Mouse (Mus musculus) neural tube, embryonic 14.5 days (tissue): ENCODE results near the gene 4933414I15Rik. TPM values are rescaled to one million over a fixed set of nuclear protein-coding genes. Genes with fewer than 3 reads are reported as not detected.
A peak's percentile ranks its signal among the peaks of the same experiment; 100 is the strongest.

Experiments used
- ATAC-seq: fragments of 200-750 bp; cut with Nextera tagmentation; 2 replicates; pipeline ENCODE4 v1.8.0; 2017; ENCODE audit warnings: low read depth, mild to moderate bottlenecking, moderate TSS enrichment, moderate library complexity
- H3K27ac ChIP-seq: fragments of 300-500 bp; sonication (generic); 2 replicates; pipeline ENCODE4 v1.5.1; 2014; ENCODE audit warnings: low read depth, mild to moderate bottlenecking, control low read depth, low read length, moderate library complexity, mixed read lengths
- H3K27me3 ChIP-seq: fragments of 300-500 bp; sonication (generic); 2 replicates; pipeline ENCODE4 v1.6.1; 2014; ENCODE audit warnings: low read length; ENCODE audit not compliant: control insufficient read depth, insufficient read depth
- H3K36me3 ChIP-seq: fragments of 300-500 bp; sonication (generic); 2 replicates; pipeline ENCODE4 v1.6.1; 2014; ENCODE audit warnings: low read length, mixed read lengths; ENCODE audit not compliant: control insufficient read depth, insufficient read depth
- H3K4me1 ChIP-seq: fragments of 300-500 bp; sonication (generic); 2 replicates; pipeline ENCODE4 v1.6.1; 2014; ENCODE audit warnings: low read length; ENCODE audit not compliant: control insufficient read depth, insufficient read depth
- H3K4me2 ChIP-seq: fragments of 300-500 bp; sonication (generic); 2 replicates; pipeline ENCODE4 v1.6.1; 2014; ENCODE audit warnings: mild to moderate bottlenecking, low read depth, low read length, control low read depth
- H3K4me3 ChIP-seq: fragments of 300-500 bp; sonication (generic); 2 replicates; pipeline ENCODE4 v1.5.1; 2014; ENCODE audit warnings: low read depth, low read length, control low read depth, mixed read lengths
- H3K9ac ChIP-seq: fragments of 300-500 bp; sonication (generic); replicated peaks from 2 replicates; pipeline ENCODE4 v1.6.1; 2014; ENCODE audit warnings: low read depth, mild to moderate bottlenecking, control low read depth, low read length, mixed read lengths
- H3K9me3 ChIP-seq: fragments of 300-500 bp; sonication (generic); 2 replicates; pipeline ENCODE4 v1.6.1; 2016; ENCODE audit warnings: low read length; ENCODE audit not compliant: control insufficient read depth
- WGBS: fragments of 180-500 bp; shearing (Covaris S2); extraction: QIAGEN DNeasy Blood & Tissue Kit; methylation state at CpG from one replicate; pipeline ENCODE4 v1.1.7; 2014; 5-methylcytosine and 5-hydroxymethylcytosine counted together
- polyA plus RNA-seq: library from polyadenylated mRNA; unstranded; fragments of >200 nt; fragmentation: Nextera tagmentation; extraction: Ambion mirVana; gene quantifications from 2 replicates; pipeline ENCODE4 v1.2.1, GENCODE M21; 2014

The 4933414I15Rik gene
- polyA plus RNA-seq, 1 experiment from 2014 or later, result not detected

DNA sequence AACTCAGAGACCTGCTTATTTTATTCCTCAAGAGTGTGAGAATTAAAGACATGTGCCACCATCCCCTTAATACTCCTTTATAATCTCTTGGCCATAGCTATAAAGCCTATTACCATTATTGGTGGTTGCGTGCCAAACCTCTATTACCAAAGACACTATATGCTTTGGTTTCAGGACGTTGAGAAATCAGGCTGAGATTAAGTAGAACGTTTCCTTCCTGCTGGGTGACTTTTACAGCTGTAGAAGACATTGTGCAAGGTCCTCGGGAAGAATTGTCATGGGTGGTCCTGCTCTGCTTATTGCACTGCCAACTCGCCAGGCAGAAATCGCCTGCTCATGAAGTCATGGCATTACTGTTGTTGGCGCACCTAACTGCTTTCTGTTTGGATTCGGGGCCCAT, 5.1 kb downstream of the 4933414I15Rik start:
- no peak overlapping the region for H3K4me2 ChIP-seq
- H3K27ac ChIP-seq, result no peak overlapping the region
- no peaks in the 10 kb centered on the region for H3K36me3 ChIP-seq
- H3K9me3 ChIP-seq, result no peaks in the 10 kb centered on the region
- no peaks in the 10 kb centered on the region for H3K4me1 ChIP-seq
- no peak overlapping the region for H3K4me3 ChIP-seq
- H3K9ac ChIP-seq, result no peak overlapping the region
- 81% methylated on average over 8 of the region's 8 CpGs for WGBS
- no peak for ATAC-seq
- H3K27me3 ChIP-seq, result no peaks in the 10 kb centered on the region

DNA sequence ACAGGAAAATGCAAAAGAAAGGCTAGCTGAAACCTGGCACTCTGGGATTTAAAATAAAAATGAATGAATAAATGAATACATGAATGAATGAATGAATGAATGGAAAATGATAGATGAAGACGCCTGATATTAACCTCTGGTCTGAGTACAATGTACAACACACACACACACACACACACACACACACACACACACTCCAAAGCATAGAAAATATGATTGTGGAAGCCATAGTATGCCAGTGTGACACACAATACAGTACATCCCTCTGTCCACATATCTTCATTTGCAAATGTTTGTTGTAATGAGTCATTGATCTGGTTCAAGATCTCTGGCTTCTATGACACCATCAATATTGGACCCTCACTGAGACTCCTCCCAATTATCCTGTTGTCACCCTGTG, 11.5 kb downstream of the 4933414I15Rik start:
- no peak overlapping the region for H3K4me3 ChIP-seq
- ATAC-seq, result peak; percentile 15; the same call in 1 of the 2 replicates
- no peak overlapping the region for H3K9ac ChIP-seq
- H3K27ac ChIP-seq, result no peak overlapping the region; the same call in 1 of the 2 replicates
- H3K4me2 ChIP-seq, result peak overlapping the region; percentile 95
- H3K4me1 ChIP-seq, result 0 out of 2 replicates have a peak, but pooled peaks cover 5% of the 10 kb centered on the region
- H3K27me3 ChIP-seq, result no peaks in the 10 kb centered on the region
- 87% methylated on average over 1 of the region's 1 CpGs for WGBS
- H3K9me3 ChIP-seq, result no peaks in the 10 kb centered on the region
- no peaks in the 10 kb centered on the region for H3K36me3 ChIP-seq

DNA sequence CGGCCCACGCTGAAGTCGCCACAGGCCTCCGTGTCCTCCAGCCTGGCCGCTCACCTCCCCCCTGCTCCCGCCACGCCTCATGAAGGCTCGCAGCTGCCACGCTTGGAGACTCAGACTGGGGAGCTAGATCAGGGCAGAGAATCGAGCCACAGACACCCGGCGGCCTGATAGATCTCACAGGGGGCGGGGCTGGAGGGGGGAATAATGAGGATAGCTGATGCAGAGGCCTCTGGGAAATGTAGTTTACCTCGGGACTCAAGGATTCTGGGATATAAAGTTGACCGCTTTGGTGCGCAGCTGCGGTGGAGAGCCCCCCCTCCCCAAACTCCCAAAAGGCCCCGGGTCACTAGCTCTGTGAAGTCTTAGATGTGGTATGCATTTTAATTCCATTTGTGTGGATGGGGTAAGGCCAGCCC, 12.1 kb downstream of the 4933414I15Rik start, which contains the start of gene Zfp354b:
Zfp354b (minus strand) TSS at position 183 of the 416 bp plus-strand sequence.
- Histone ChIP-seq H3K9ac (peak within 1 kb of the TSS; percentile 72), H3K36me3 (no peaks in the 10 kb centered on the region), H3K27ac (peak within 1 kb of the TSS; percentile 83), H3K27me3 (no peaks in the 10 kb centered on the region), H3K4me1 (0 out of 2 replicates have a peak, but pooled peaks cover 5% of the 10 kb centered on the region), H3K9me3 (no peaks in the 10 kb centered on the region), H3K4me3 (peak within 1 kb of the TSS; percentile 62), H3K4me2 (peak within 1 kb of the TSS; percentile 95)
- 1% methylated on average over 18 of the region's 18 CpGs for WGBS
- ATAC-seq, result peak; percentile 97

DNA sequence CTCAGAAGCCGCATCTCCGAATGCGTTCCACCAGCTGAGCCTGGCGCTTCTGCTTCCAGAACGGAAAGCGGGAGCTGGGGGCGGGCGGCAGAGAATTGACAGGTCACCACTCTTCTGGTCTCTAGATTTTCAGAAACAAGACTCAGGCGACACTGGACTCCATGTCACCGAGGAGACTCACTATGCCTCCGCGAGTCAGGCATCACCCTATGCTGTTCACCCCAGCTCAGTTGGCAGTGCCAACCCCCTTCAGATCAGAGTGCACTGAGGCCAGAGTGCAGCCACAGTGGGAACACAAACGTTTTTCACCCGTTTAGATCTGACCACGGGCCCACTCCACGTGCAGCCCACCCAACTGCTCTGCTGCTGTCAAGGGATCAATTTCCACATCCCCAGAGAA, 12.5 kb downstream of the 4933414I15Rik start:
- Histone ChIP-seq H3K27me3 (no peaks in the 10 kb centered on the region), H3K27ac (peak overlapping the region; percentile 83), H3K9ac (peak overlapping the region; percentile 72), H3K36me3 (no peaks in the 10 kb centered on the region), H3K4me2 (peak overlapping the region; percentile 95), H3K4me1 (0 out of 2 replicates have a peak, but pooled peaks cover 5% of the 10 kb centered on the region), H3K9me3 (no peaks in the 10 kb centered on the region), H3K4me3 (peak overlapping the region; percentile 62)
- 1% methylated on average over 16 of the region's 16 CpGs for WGBS
- ATAC-seq, result peak; percentile 81

DNA sequence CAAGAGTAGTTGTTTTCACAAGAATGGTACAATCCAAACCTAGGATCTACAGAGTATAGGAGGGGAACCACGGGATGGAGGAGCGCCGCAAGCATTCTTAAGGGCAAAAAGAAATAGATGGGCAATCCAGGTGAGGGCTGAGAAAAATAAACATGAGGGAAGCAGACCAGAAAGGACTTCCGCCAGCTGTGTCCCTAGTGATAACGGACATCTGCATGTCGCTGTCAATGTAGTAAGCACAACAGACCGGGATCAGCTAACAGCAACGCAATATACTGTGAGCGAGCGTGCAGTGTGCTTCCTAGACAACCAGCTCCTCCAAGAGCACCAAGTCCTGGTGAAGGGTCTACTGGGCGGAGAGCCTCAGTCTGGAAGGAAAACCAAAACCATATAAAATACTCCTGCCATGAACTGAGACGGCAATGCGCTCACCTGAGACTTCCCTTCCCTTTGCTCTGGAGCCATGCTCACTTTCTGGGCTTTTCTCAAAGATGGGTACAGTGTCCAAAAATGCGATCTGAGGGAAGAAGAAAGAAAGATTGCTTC, 13.0 kb downstream of the 4933414I15Rik start:
- ATAC-seq, result no peak

DNA sequence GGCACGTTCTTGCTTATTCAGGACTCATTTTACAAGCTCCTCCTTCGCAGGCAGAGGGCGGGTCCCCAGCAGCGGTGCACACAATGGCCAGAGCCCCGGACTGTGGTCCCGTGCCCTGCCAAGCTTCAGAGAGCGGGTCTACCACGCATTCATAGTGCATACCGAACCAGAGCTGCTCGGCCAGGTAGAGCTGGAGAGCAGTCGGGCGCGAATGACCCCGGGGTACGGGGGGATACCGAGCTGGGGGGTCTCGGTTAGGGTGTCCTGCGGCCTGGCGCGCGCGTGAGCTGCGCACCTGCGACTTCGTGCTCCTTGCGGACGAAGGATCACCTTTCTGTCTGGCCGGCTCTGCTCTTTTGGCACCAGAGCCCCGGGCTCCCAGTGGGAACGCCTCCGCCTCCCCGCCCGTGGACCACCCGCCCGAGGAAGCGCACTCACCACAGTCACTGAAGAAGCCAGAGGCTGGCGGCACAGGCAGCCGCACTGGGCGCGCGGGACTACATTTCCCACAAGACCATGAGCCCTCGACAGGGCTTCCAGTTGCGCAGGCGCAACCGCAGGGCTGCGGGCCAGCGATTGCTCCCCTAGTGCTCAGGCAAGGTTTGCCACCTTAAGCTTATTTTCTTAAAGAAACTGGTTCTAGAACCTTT, 27.8 kb downstream of the 4933414I15Rik start, which contains the start of gene Zfp2:
Zfp2 (minus strand) TSS at position 495 of the 650 bp plus-strand sequence.
- peaks cover 12% of the 10 kb centered on the region; the same call in 1 of the 2 replicates for H3K9me3 ChIP-seq
- peaks cover 5% of the 10 kb centered on the region; the same call in 1 of the 2 replicates for H3K4me1 ChIP-seq
- peak within 1 kb of the TSS; percentile 40 for H3K4me2 ChIP-seq
- H3K4me3 ChIP-seq, result peak within 1 kb of the TSS; percentile 84
- H3K36me3 ChIP-seq, result peaks cover 15% of the 10 kb centered on the region
- ATAC-seq, result peak; percentile 98
- H3K9ac ChIP-seq, result peak within 1 kb of the TSS; percentile 90
- peak within 1 kb of the TSS; percentile 92 for H3K27ac ChIP-seq
- WGBS, result under 1% methylated on average over 47 of the region's 47 CpGs
- no peaks in the 10 kb centered on the region for H3K27me3 ChIP-seq

More for the DNA sequence above, 13.0 kb downstream of the 4933414I15Rik start:
- Histone ChIP-seq H3K9ac (peak overlapping the region; percentile 72), H3K4me1 (0 out of 2 replicates have a peak, but pooled peaks cover 5% of the 10 kb centered on the region), H3K9me3 (no peaks in the 10 kb centered on the region), H3K27me3 (no peaks in the 10 kb centered on the region), H3K4me3 (peak overlapping the region; percentile 62), H3K36me3 (no peaks in the 10 kb centered on the region), H3K27ac (peak overlapping the region; percentile 83), H3K4me2 (peak overlapping the region; percentile 95)
- WGBS, result 21% methylated on average over 14 of the region's 14 CpGs

DNA sequence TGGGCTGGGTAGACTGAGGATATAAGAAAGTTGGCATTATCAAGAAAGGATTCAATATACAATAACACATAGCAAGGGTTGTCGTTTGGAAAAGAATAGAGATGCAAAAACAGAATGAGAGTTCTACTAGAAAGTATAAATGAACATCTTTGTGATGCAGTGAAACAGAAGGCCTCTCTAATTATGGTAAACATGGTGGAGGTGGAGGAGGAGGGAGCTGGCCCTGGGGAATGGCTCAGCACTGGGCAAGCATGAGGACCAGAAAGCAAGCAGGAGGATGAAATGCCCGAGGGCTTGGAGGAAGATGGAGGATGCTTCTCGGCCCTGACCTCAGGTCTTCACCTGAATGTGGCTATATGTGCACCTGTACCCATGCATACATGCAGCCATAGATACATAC, 29.1 kb downstream of the 4933414I15Rik start:
- no peak overlapping the region for H3K27ac ChIP-seq
- H3K36me3 ChIP-seq, result peaks cover 28% of the 10 kb centered on the region
- 89% methylated on average over 3 of the region's 3 CpGs for WGBS
- peak overlapping the region; percentile 40 for H3K4me2 ChIP-seq
- H3K27me3 ChIP-seq, result no peaks in the 10 kb centered on the region
- peaks cover 18% of the 10 kb centered on the region; the same call in 1 of the 2 replicates for H3K9me3 ChIP-seq
- ATAC-seq, result no peak
- H3K4me1 ChIP-seq, result peaks cover 5% of the 10 kb centered on the region; the same call in 1 of the 2 replicates
- H3K9ac ChIP-seq, result no peak overlapping the region
- no peak overlapping the region for H3K4me3 ChIP-seq

DNA sequence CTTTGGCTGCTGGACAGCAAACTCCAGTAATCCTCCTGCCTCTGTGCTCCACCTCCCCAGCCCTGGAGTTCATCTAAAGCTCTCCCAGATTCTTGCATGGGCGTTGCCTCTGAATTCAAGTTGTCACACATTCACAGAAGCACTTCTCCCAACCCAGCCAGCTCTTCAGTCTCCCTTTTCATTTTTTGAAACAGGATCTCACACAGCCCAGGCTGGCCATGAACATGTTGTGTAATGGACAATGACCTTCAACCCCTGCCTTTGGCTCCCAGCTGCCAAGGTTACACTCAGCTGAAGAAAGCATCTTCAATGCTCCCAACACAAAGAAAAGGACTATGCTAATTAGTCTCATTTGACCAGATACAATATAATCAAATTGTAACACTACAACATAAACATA, 30.3 kb downstream of the 4933414I15Rik start:
- no peak overlapping the region for H3K4me3 ChIP-seq
- peaks cover 23% of the 10 kb centered on the region; the same call in 1 of the 2 replicates for H3K9me3 ChIP-seq
- H3K27me3 ChIP-seq, result no peaks in the 10 kb centered on the region
- H3K4me2 ChIP-seq, result no peak overlapping the region
- no peak overlapping the region for H3K9ac ChIP-seq
- H3K36me3 ChIP-seq, result peaks cover 39% of the 10 kb centered on the region
- no peak overlapping the region for H3K27ac ChIP-seq
- H3K4me1 ChIP-seq, result peaks cover 5% of the 10 kb centered on the region; the same call in 1 of the 2 replicates
- 92% methylated on average over 1 of the region's 1 CpGs for WGBS
- ATAC-seq, result no peak

DNA sequence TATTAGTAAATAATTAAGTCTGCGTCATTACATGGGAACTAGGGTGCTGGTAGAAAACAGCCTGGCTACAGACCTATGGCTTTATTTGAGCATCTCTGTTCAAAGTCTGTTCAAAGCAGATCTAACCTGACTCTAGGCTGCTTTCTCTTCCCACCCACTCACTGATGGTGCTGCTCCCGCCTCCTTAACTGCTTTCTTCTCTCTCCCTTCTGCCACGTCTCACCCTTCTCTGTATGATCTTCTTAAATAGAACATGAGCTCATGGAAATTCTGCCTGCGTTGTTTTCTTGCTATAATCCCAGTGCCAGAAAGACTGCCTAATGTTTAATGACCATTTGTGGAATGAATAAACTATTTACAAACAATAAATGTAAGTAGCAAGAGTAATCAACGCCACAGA, 35.4 kb downstream of the 4933414I15Rik start:
- WGBS, result 86% methylated on average over 5 of the region's 5 CpGs
- Histone ChIP-seq H3K9ac (no peak overlapping the region), H3K9me3 (peaks cover 48% of the 10 kb centered on the region), H3K4me2 (no peak overlapping the region), H3K27ac (no peak overlapping the region), H3K36me3 (peaks cover 86% of the 10 kb centered on the region), H3K4me1 (no peaks in the 10 kb centered on the region), H3K4me3 (no peak overlapping the region), H3K27me3 (no peaks in the 10 kb centered on the region)
- no peak for ATAC-seq
